ENCODE assay signal across 2 mouse cellular contexts in the genomic region with DNA sequence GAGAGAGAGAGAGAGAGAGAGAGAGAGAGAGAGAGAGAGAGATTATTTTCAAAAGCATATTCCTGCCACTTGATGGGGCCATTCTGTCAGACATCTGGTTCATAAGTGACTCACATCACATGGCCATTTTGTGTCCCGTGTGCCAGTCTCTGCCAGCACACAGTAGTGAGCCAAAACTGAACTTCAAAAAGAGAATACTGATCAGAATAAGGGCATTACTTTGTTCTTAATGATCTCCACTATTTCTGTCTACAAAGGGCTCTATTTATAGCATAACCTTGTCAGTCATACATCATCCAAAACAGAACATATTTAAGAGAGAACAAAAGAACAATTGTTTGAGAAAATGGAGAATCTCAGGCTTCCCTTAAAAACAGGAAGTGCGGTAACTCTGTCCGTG.
TF ChIP-seq lines count a peak whose summit lies in the region.

No protein-coding gene starts in this region.

TF ChIP-seq in MEL, 35 proteins besides CTCF, POLR2A, EP300 and RAD21:
- TF ChIP-seq ELF1 (IDR thresholded peaks at IDR 0.05; ENCODE audit: low read depth, low read length) (0 out of 2 replicates have a peak, but pooled peaks have one; percentile 26), ZKSCAN1 (IDR thresholded peaks at IDR 0.05; ENCODE audit: low read depth, low read length) (no peak), ZC3H11A (IDR thresholded peaks at IDR 0.05; ENCODE audit: low read depth, low read length) (0 out of 2 replicates have a peak, but pooled peaks have one; percentile 15), MAX (IDR thresholded peaks at IDR 0.05; ENCODE audit: low read length) (no peak), POLR2AphosphoS5 (IDR thresholded peaks at IDR 0.05; ENCODE audit: borderline replicate concordance, low read depth, low read length) (no peak)

TF ChIP-seq in myocyte, 11 proteins besides CTCF, POLR2A, EP300 and RAD21 (continued from another document):
- TF ChIP-seq TCF12 (IDR thresholded peaks at IDR 0.05; ENCODE audit: insufficient read depth, poor library complexity, severe bottlenecking): no peak
- no peak for TF ChIP-seq MYOG (IDR thresholded peaks at IDR 0.05; ENCODE audit: control insufficient read depth in 1 of 3, insufficient read depth in 1 of 3, insufficient read length in 2 of 3, low read depth in 2 of 3)
- TF ChIP-seq SRF (IDR thresholded peaks at IDR 0.05; ENCODE audit: control insufficient read depth, insufficient read length, low read depth): no peak
- peak; percentile 36 for TF ChIP-seq USF1 (IDR thresholded peaks at IDR 0.05; ENCODE audit: low read depth)
- TF ChIP-seq CEBPB (IDR thresholded peaks at IDR 0.05; ENCODE audit: insufficient read depth, poor library complexity, severe bottlenecking): no peak
- TF ChIP-seq POLR2AphosphoS2 (IDR thresholded peaks at IDR 0.05; ENCODE audit: insufficient read length, low read depth): no peak
- no peak for TF ChIP-seq MYOD1 (IDR thresholded peaks at IDR 0.05; ENCODE audit: control insufficient read depth in 1 of 3, insufficient read length in 2 of 3, low read depth in 2 of 3)
